Mouse (Mus musculus): ENCODE data around the gene Eefsec. TPM values are rescaled to one million over a fixed set of nuclear protein-coding genes. Genes with fewer than 3 reads are reported as not detected.

The Eefsec gene
- 44.6 and 48.2 TPM in 2 replicates for polyA plus RNA-seq (2014; fragmentation: Nextera tagmentation; extraction: Ambion mirVana)

- Histone ChIP-seq H3K36me3 (ENCODE audit: insufficient read depth) (no peaks in the 10 kb centered on the region), H3K27me3 (ENCODE audit: insufficient read depth, low read length) (no peaks in the 10 kb centered on the region), H3K4me2 (peak within 1 kb of the TSS; percentile 80), H3K27ac (ENCODE audit: low read depth) (peak within 1 kb of the TSS; percentile 64; the same call in 1 of the 2 replicates), H3K9me3 (ENCODE audit: low read depth, low read length) (no peaks in the 10 kb centered on the region), H3K9ac (peak within 1 kb of the TSS; percentile 84), H3K4me1 (ENCODE audit: insufficient read depth) (peaks cover 3% of the 10 kb centered on the region; the same call in 1 of the 2 replicates), H3K4me3 (ENCODE audit: low read depth, low read length) (peak within 1 kb of the TSS; percentile 82)
- no peak for TF ChIP-seq CTCF (IDR thresholded peaks at IDR 0.05; ENCODE audit: low read depth)
- peak; percentile 89 for DNase-seq
- under 1% methylated on average over 72 of the region's 72 CpGs for WGBS
- peak; percentile 94 for ATAC-seq (ENCODE audit: insufficient read depth)
Measured at GRCm38 (mm10) chr6:88446063-88447002, at the start of gene Eefsec. Gene Eefsec (minus strand): TSS chr6:88446539.

- Histone ChIP-seq H3K9me3 (ENCODE audit: low read depth, low read length) (no peaks in the 10 kb centered on the region), H3K27me3 (ENCODE audit: insufficient read depth, low read length) (no peaks in the 10 kb centered on the region), H3K27ac (ENCODE audit: low read depth) (no peak overlapping the region), H3K9ac (no peak overlapping the region), H3K4me3 (ENCODE audit: low read depth, low read length) (no peak overlapping the region), H3K4me2 (no peak overlapping the region), H3K36me3 (ENCODE audit: insufficient read depth) (peaks cover 66% of the 10 kb centered on the region), H3K4me1 (ENCODE audit: insufficient read depth) (no peaks in the 10 kb centered on the region)
- WGBS, result 78% methylated on average over 6 of the region's 6 CpGs
- DNase-seq, result no peak
- no peak for TF ChIP-seq CTCF (IDR thresholded peaks at IDR 0.05; ENCODE audit: low read depth)
- ATAC-seq (ENCODE audit: insufficient read depth), result no peak
Measured at GRCm38 (mm10) chr6:88493712-88494111, 47.4 kb upstream of the Eefsec start.

GRCm38 (mm10) chr6:88490629-88491354 lies 44.5 kb upstream of the Eefsec start:
- H3K4me1 ChIP-seq (ENCODE audit: insufficient read depth), result no peaks in the 10 kb centered on the region
- no peak overlapping the region for H3K4me3 ChIP-seq (ENCODE audit: low read depth, low read length)
- no peak overlapping the region for H3K27ac ChIP-seq (ENCODE audit: low read depth)
- no peak for TF ChIP-seq CTCF (IDR thresholded peaks at IDR 0.05; ENCODE audit: low read depth)
- no peak for DNase-seq
- no peaks in the 10 kb centered on the region for H3K9me3 ChIP-seq (ENCODE audit: low read depth, low read length)
- no peaks in the 10 kb centered on the region for H3K27me3 ChIP-seq (ENCODE audit: insufficient read depth, low read length)
- H3K9ac ChIP-seq, result no peak overlapping the region
- ATAC-seq (ENCODE audit: insufficient read depth), result no peak
- peaks cover 71% of the 10 kb centered on the region for H3K36me3 ChIP-seq (ENCODE audit: insufficient read depth)
- no peak overlapping the region for H3K4me2 ChIP-seq
- 91% methylated on average over 12 of the region's 12 CpGs for WGBS

- Histone ChIP-seq H3K4me3 (ENCODE audit: low read depth, low read length) (no peak overlapping the region), H3K9ac (no peak overlapping the region), H3K27me3 (ENCODE audit: insufficient read depth, low read length) (no peaks in the 10 kb centered on the region), H3K27ac (ENCODE audit: low read depth) (no peak overlapping the region), H3K4me1 (ENCODE audit: insufficient read depth) (no peaks in the 10 kb centered on the region), H3K36me3 (ENCODE audit: insufficient read depth) (peaks cover 76% of the 10 kb centered on the region), H3K4me2 (no peak overlapping the region), H3K9me3 (ENCODE audit: low read depth, low read length) (no peaks in the 10 kb centered on the region)
- WGBS, result 84% methylated on average over 6 of the region's 6 CpGs
- ATAC-seq (ENCODE audit: insufficient read depth) (no peak), DNase-seq (no peak)
- no peak for TF ChIP-seq CTCF (IDR thresholded peaks at IDR 0.05; ENCODE audit: low read depth)
Measured at GRCm38 (mm10) chr6:88489834-88490233, 43.5 kb upstream of the Eefsec start.

GRCm38 (mm10) chr6:88489026-88489425 lies 42.7 kb upstream of the Eefsec start:
- WGBS, result 87% methylated on average over 7 of the region's 7 CpGs
- H3K27me3 ChIP-seq (ENCODE audit: insufficient read depth, low read length), result no peaks in the 10 kb centered on the region
- H3K4me2 ChIP-seq, result no peak overlapping the region
- H3K4me1 ChIP-seq (ENCODE audit: insufficient read depth), result no peaks in the 10 kb centered on the region
- no peak for TF ChIP-seq CTCF (IDR thresholded peaks at IDR 0.05; ENCODE audit: low read depth)
- no peak for DNase-seq
- H3K36me3 ChIP-seq (ENCODE audit: insufficient read depth), result peaks cover 81% of the 10 kb centered on the region
- H3K9me3 ChIP-seq (ENCODE audit: low read depth, low read length), result no peaks in the 10 kb centered on the region
- H3K9ac ChIP-seq, result no peak overlapping the region
- no peak overlapping the region for H3K27ac ChIP-seq (ENCODE audit: low read depth)
- no peak overlapping the region for H3K4me3 ChIP-seq (ENCODE audit: low read depth, low read length)
- ATAC-seq (ENCODE audit: insufficient read depth), result no peak

GRCm38 (mm10) chr6:88486893-88487292 lies 40.6 kb upstream of the Eefsec start:
- H3K27ac ChIP-seq (ENCODE audit: low read depth), result no peak overlapping the region
- DNase-seq, result peak; percentile 72
- H3K9me3 ChIP-seq (ENCODE audit: low read depth, low read length), result no peaks in the 10 kb centered on the region
- H3K9ac ChIP-seq, result no peak overlapping the region
- no peak; the same call in 1 of the 2 replicates for ATAC-seq (ENCODE audit: insufficient read depth)
- no peaks in the 10 kb centered on the region for H3K4me1 ChIP-seq (ENCODE audit: insufficient read depth)
- 84% methylated on average over 8 of the region's 8 CpGs for WGBS
- no peak overlapping the region for H3K4me3 ChIP-seq (ENCODE audit: low read depth, low read length)
- H3K36me3 ChIP-seq (ENCODE audit: insufficient read depth), result peaks cover 82% of the 10 kb centered on the region
- no peak overlapping the region for H3K4me2 ChIP-seq
- peak; percentile 64 for TF ChIP-seq CTCF (IDR thresholded peaks at IDR 0.05; ENCODE audit: low read depth)
- H3K27me3 ChIP-seq (ENCODE audit: insufficient read depth, low read length), result no peaks in the 10 kb centered on the region

GRCm38 (mm10) chr6:88485378-88485777 lies 39.0 kb upstream of the Eefsec start:
- WGBS, result 68% methylated on average over 6 of the region's 6 CpGs
- ATAC-seq (ENCODE audit: insufficient read depth) (no peak), DNase-seq (no peak)
- TF ChIP-seq CTCF (IDR thresholded peaks at IDR 0.05; ENCODE audit: low read depth), result no peak
- H3K9me3 ChIP-seq (ENCODE audit: low read depth, low read length), result no peaks in the 10 kb centered on the region
- no peak overlapping the region for H3K4me2 ChIP-seq
- H3K4me3 ChIP-seq (ENCODE audit: low read depth, low read length), result no peak overlapping the region
- H3K4me1 ChIP-seq (ENCODE audit: insufficient read depth), result no peaks in the 10 kb centered on the region
- no peaks in the 10 kb centered on the region for H3K27me3 ChIP-seq (ENCODE audit: insufficient read depth, low read length)
- no peak overlapping the region for H3K9ac ChIP-seq
- H3K36me3 ChIP-seq (ENCODE audit: insufficient read depth), result peaks cover 83% of the 10 kb centered on the region
- no peak overlapping the region for H3K27ac ChIP-seq (ENCODE audit: low read depth)
